Mouse (Mus musculus): ENCODE results near the gene Slc5a10.

Gene Slc5a10

GRCm38 (mm10) chr11:61720636-61721035 lies at the start of gene Slc5a10:
Gene Slc5a10 (minus strand): TSS chr11:61720826.
- no peak for DNase-seq

GRCm38 (mm10) chr11:61761584-61762407 lies 41.2 kb upstream of the Slc5a10 start, which contains the start of gene Prpsap2:
Gene Prpsap2 (minus strand): TSS chr11:61762088.
- peak; percentile 100 for DNase-seq

GRCm38 (mm10) chr11:61760518-61760917 lies 39.9 kb upstream of the Slc5a10 start:
- peak; percentile 49 for DNase-seq

- no peak for DNase-seq
Observed at GRCm38 (mm10) chr11:61757151-61757550, 36.5 kb upstream of the Slc5a10 start.

- DNase-seq, result peak; percentile 33
Observed at GRCm38 (mm10) chr11:61751612-61752011, 31.0 kb upstream of the Slc5a10 start.

GRCm38 (mm10) chr11:61747161-61747560 lies 26.5 kb upstream of the Slc5a10 start:
- DNase-seq, result no peak

GRCm38 (mm10) chr11:61745781-61746180 lies 25.2 kb upstream of the Slc5a10 start:
- no peak for DNase-seq

GRCm38 (mm10) chr11:61744460-61744859 lies 23.8 kb upstream of the Slc5a10 start:
- no peak for DNase-seq

GRCm38 (mm10) chr11:61743768-61744167 lies 23.1 kb upstream of the Slc5a10 start:
- DNase-seq, result no peak

GRCm38 (mm10) chr11:61740500-61740899 lies 19.9 kb upstream of the Slc5a10 start:
- no peak for DNase-seq

GRCm38 (mm10) chr11:61737290-61737689 lies 16.7 kb upstream of the Slc5a10 start:
- no peak for DNase-seq

- DNase-seq, result no peak
Observed at GRCm38 (mm10) chr11:61732672-61733071, 12.0 kb upstream of the Slc5a10 start.

GRCm38 (mm10) chr11:61728037-61728436 lies 7.4 kb upstream of the Slc5a10 start:
- DNase-seq, result no peak

GRCm38 (mm10) chr11:61722077-61722476 lies 1.5 kb upstream of the Slc5a10 start:
- DNase-seq, result no peak

- DNase-seq, result no peak
Observed at GRCm38 (mm10) chr11:61719826-61720225, 800 bp downstream of the Slc5a10 start.

- DNase-seq, result no peak
Observed at GRCm38 (mm10) chr11:61719387-61719786, 1.2 kb downstream of the Slc5a10 start.

GRCm38 (mm10) chr11:61717990-61718389 lies 2.6 kb downstream of the Slc5a10 start:
- no peak for DNase-seq

GRCm38 (mm10) chr11:61715130-61715529 lies 5.5 kb downstream of the Slc5a10 start:
- DNase-seq, result no peak

- peak; percentile 79 for DNase-seq
Observed at GRCm38 (mm10) chr11:61714346-61715117, 6.1 kb downstream of the Slc5a10 start.

GRCm38 (mm10) chr11:61713157-61713855 lies 7.3 kb downstream of the Slc5a10 start:
- no peak for DNase-seq

GRCm38 (mm10) chr11:61708928-61709327 lies 11.7 kb downstream of the Slc5a10 start:
- DNase-seq, result peak; percentile 20

- no peak for DNase-seq
Observed at GRCm38 (mm10) chr11:61706232-61706631, 14.4 kb downstream of the Slc5a10 start.

GRCm38 (mm10) chr11:61705581-61705980 lies 15.0 kb downstream of the Slc5a10 start:
- no peak for DNase-seq
